Mouse (Mus musculus) monocyte, adult 5-6 weeks (primary cell): Measurements from ENCODE around the gene Taok1. TPM values are rescaled to one million over a fixed set of nuclear protein-coding genes. Genes with fewer than 3 reads are reported as not detected.

Experiments used
- total RNA-seq: library from RNA; stranded (forward); fragments of 200-1000, 200-491, 200-594 nt; gene quantifications from 3 replicates; pipeline ENCODE4 v1.2.3, GENCODE M21; 2017

Taok1 gene
- total RNA-seq, 1 experiment from 2014 or later, result 68.0 TPM

Other genes starting within 250 kb of the Taok1 start
- 0.19 to 1.1 TPM in 2 of 3 replicates, not detected in the other for gene Coro6, start 145.4 kb downstream of the Taok1 start, total RNA-seq
- 0.58 TPM in 1 of 3 replicates, not detected in the others for gene Ankrd13b, start 118.1 kb downstream of the Taok1 start, total RNA-seq
- gene Git1, start 114.3 kb downstream of the Taok1 start, total RNA-seq, result 10.6 to 14.7 TPM (median 13.6 TPM) in 3 replicates
- gene Abhd15, start 92.7 kb downstream of the Taok1 start, total RNA-seq, result 3.7 to 13.8 TPM (median 7.7 TPM) in 3 replicates
- 0.68 TPM in 1 of 3 replicates, not detected in the others for gene Trp53i13, start 91.8 kb downstream of the Taok1 start, total RNA-seq
- gene Gm10392, start 88.6 kb downstream of the Taok1 start, total RNA-seq, result not detected in 3 replicates
- gene Nufip2, start 78.3 kb upstream of the Taok1 start, total RNA-seq, result 135 to 169 TPM (median 146 TPM) in 3 replicates
- gene Cryba1, start 117.5 kb upstream of the Taok1 start, total RNA-seq, result not detected in 3 replicates
- gene Myo18a, start 155.4 kb upstream of the Taok1 start, total RNA-seq, result 142 to 166 TPM (median 145 TPM) in 3 replicates
- gene Gm10277, start 179.9 kb upstream of the Taok1 start, total RNA-seq, result 0.68 to 1.2 TPM in 2 of 3 replicates, not detected in the other